Mouse (Mus musculus) ES-E14 (cell line): ENCODE measurements at regions not wholly inside any gene's neighbourhood (a gene's known extent, or its start where the extent isn't known, plus 50 kb on each side); places are given as distances from the start of the nearest gene placed in this dataset.

Experiments
- CHD2 ChIP-seq: IDR thresholded peaks from 2 replicates; pipeline ENCODE4 v1.6.1; 2014; ENCODE audit warnings: mild to moderate bottlenecking, low read depth, low read length, inconsistent platforms
- HCFC1 ChIP-seq: IDR thresholded peaks from 2 replicates; pipeline ENCODE4 v1.6.1; 2012; ENCODE audit warnings: low read length, inconsistent platforms, borderline replicate concordance; ENCODE audit not compliant: insufficient read depth
- MAFK ChIP-seq: IDR thresholded peaks from 2 replicates; pipeline ENCODE4 v1.6.1; 2014; ENCODE audit warnings: mild to moderate bottlenecking, low read depth, low read length, inconsistent platforms; ENCODE audit not compliant: insufficient read depth
- ZNF384 ChIP-seq: IDR thresholded peaks from 2 replicates; pipeline ENCODE4 v1.6.1; 2012; ENCODE audit warnings: low read depth, low read length, inconsistent platforms

- TF ChIP-seq MAFK (no peak), HCFC1 (no peak), CHD2 (no peak), ZNF384 (no peak)
Measured at GRCm38 (mm10) chr1:71864749-71865148, 211.7 kb upstream of the Fn1 start.
